Mouse (Mus musculus) heart, adult 2 months (tissue): ENCODE results near the gene Ier5l. TPM values are rescaled to one million over a fixed set of nuclear protein-coding genes. Genes with fewer than 3 reads are reported as not detected.

Source experiments
- DNase-seq, 2 experiments: peaks; one replicate each; pipeline ENCODE4 v3.0.0; 2021
- H3K27ac ChIP-seq: fragments of 200-600 bp; 2 replicates; pipeline ENCODE4 v1.8.1; 2022
- H3K27me3 ChIP-seq: fragments of 200-500 bp; 2 replicates; pipeline ENCODE4 v1.6.1; 2012; ENCODE audit warnings: mild to moderate bottlenecking, low read length, inconsistent platforms, mixed read lengths; ENCODE audit not compliant: control insufficient read depth, insufficient read depth
- H3K36me3 ChIP-seq: fragments of 200-500 bp; 2 replicates; pipeline ENCODE4 v1.6.1; 2012; ENCODE audit warnings: low read length, inconsistent platforms; ENCODE audit not compliant: control insufficient read depth, insufficient read depth
- H3K4me1 ChIP-seq: fragments of 200-500 bp; 2 replicates; pipeline ENCODE4 v1.6.1; 2011; ENCODE audit warnings: low read length; ENCODE audit not compliant: control insufficient read depth, insufficient read depth
- H3K4me3 ChIP-seq: fragments of 200-600 bp; 2 replicates; pipeline ENCODE4 v1.8.1; 2022
- H3K79me2 ChIP-seq: fragments of 200-500 bp; replicated peaks from 2 replicates; pipeline ENCODE4 v1.6.1; 2012; ENCODE audit warnings: mild to moderate bottlenecking, inconsistent platforms, low read length, moderate library complexity, mixed read lengths; ENCODE audit not compliant: control insufficient read depth, insufficient read depth
- H3K9ac ChIP-seq: fragments of 200-500 bp; 2 replicates; pipeline ENCODE4 v1.6.1; 2012; ENCODE audit warnings: low read depth, mild to moderate bottlenecking, control low read depth, inconsistent platforms, low read length, mixed read lengths
- CTCF ChIP-seq: fragments of 200-600 bp; IDR thresholded peaks from 2 replicates; pipeline ENCODE4 v1.8.1; 2022; ENCODE audit warnings: antibody characterized with exemption, mild to moderate bottlenecking, moderate library complexity
- EP300 ChIP-seq: fragments of 200-500 bp; IDR thresholded peaks from 2 replicates; pipeline ENCODE4 v1.6.1; 2011; ENCODE audit warnings: low read depth, low read length, control low read depth; ENCODE audit not compliant: insufficient read depth
- POLR2A ChIP-seq: fragments of 200-500 bp; IDR thresholded peaks from 2 replicates; pipeline ENCODE4 v1.6.1; 2011; ENCODE audit warnings: mild to moderate bottlenecking, low read depth, low read length, control low read depth; ENCODE audit not compliant: insufficient read depth
- WGBS: fragments of 180-500 bp; shearing (Covaris S2); methylation state at CpG from one replicate; pipeline ENCODE4 v1.1.7; 2018; 5-methylcytosine and 5-hydroxymethylcytosine counted together
- intact Hi-C: fragments of 180-260 bp; cut with DNase I; formaldehyde crosslinking; loops from one replicate; pipeline ENCODE4 v1.15.1; 2025
- polyA plus RNA-seq: library from polyadenylated mRNA; depleted of rRNA; stranded (reverse); fragments of >200 nt; gene quantifications from 2 replicates; pipeline ENCODE4 v1.2.3, GENCODE M21; 2012
- total RNA-seq, 2 experiments: library from RNA; stranded (reverse); gene quantifications; 2 replicates each; pipeline ENCODE4 v1.2.3; 2021

Gene Ier5l
- total and polyA plus RNA-seq, 3 experiments: 2.8 to 5.6 (median 3.0) TPM

DNA sequence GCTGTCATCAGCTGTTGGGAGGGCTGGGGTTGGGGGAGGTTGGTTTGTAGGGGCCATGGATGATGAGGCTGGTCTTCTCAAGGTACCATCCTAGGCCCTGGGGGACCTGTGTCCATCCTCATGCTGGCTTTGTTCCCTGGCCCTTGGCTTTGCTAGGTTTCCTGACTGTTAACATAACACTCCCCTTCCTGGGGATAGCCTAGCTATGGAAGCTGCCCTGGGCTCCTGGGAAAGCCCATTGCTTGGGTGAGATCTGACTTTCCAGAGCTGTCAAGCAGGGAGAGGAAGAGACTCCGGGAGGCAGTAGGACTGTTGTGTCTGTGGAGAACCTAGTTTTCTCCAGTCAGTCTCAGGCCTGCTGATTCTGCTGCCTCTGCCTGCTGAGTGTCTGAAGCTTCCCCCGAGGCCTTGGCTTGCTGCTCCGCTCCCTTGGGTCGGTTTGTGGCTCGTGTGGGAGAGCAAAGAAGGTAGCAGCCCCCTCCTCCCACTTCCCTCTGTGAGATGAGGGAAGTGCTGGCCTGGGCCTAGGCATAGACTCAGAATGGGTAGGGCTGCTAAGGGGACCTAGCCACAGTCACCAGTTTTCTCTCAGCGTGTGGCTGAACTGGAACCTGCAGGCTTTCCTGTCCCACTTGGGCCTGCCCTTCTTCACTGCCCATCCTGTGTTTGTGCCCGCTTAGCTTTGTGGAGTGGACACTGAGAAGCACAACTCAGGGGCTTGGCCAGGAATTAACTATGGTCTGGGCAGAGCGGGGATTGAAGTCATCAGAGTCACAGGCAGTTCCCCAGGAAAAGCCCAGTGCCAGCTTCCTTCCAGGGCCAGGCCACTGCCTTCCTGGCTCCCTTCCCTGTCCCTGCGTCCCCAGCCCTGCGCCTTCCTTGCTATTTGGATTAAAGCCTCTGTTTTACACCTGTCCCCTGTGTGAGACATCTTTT is 26.9 kb downstream of the Ier5l start:
- Histone ChIP-seq H3K27me3 (no peaks in the 10 kb centered on the region), H3K36me3 (peaks cover 20% of the 10 kb centered on the region), H3K4me1 (peaks cover 55% of the 10 kb centered on the region), H3K27ac (peak overlapping the region; percentile 97), H3K9ac (peak overlapping the region; percentile 58), H3K4me3 (no peak overlapping the region), H3K79me2 (no peaks in the 10 kb centered on the region)
- DNase-seq: peak; percentile 62
- intact Hi-C loops: no loop called here
- 19% methylated on average over 10 of the region's 10 CpGs for WGBS
- TF ChIP-seq EP300: no peak
- peak; percentile 22; the same call in 1 of the 2 replicates for TF ChIP-seq POLR2A

DNA sequence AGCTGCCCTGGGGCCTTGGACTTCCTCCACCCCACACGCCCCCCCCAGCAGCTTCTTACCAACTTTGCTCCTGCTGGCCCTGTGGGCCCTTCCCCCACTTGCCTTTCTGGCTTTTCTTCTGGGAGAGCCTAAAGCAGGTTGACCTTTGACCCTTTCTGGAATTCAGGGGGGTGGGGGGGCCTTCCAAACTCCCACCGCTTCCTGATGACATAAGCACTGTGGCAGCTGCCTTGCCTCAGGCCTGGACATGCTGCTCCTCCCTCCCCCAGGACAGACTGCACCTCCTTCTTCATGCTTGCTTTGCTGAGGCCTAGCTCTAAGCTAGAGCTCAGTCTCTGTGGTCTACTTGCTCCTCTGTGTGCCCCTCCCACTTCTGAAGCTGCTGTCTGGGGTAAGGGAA is 28.7 kb downstream of the Ier5l start:
- 35% methylated on average over 2 of the region's 2 CpGs for WGBS
- TF ChIP-seq POLR2A (0 out of 2 replicates have a peak, but pooled peaks have one; percentile 20), CTCF (no peak)
- H3K27me3 ChIP-seq: no peaks in the 10 kb centered on the region
- intact Hi-C loops: no loop called here
- H3K27ac ChIP-seq: peak overlapping the region; percentile 97
- H3K4me3 ChIP-seq: no peak overlapping the region
- DNase-seq: peak; percentile 52 to 64
- peak overlapping the region; percentile 64 for H3K9ac ChIP-seq
- H3K79me2 ChIP-seq: no peaks in the 10 kb centered on the region
- peaks cover 20% of the 10 kb centered on the region for H3K36me3 ChIP-seq
- H3K4me1 ChIP-seq: peaks cover 67% of the 10 kb centered on the region

GRCm38 (mm10) chr2:30444450-30444849 is 29.6 kb downstream of the Ier5l start:
- H3K79me2 ChIP-seq: no peaks in the 10 kb centered on the region
- intact Hi-C loops: loop anchor here (5.0 kb wide), 1 partner anchor 103 kb away; no protein-coding TSS in a partner anchor
- H3K36me3 ChIP-seq: peaks cover 20% of the 10 kb centered on the region
- no peak for DNase-seq
- H3K27me3 ChIP-seq: no peaks in the 10 kb centered on the region
- peak overlapping the region; percentile 97 for H3K27ac ChIP-seq
- H3K4me1 ChIP-seq: peaks cover 71% of the 10 kb centered on the region
- H3K4me3 ChIP-seq: no peak overlapping the region
- no peak for TF ChIP-seq CTCF
- TF ChIP-seq EP300: no peak
- no peak for TF ChIP-seq POLR2A
- H3K9ac ChIP-seq: no peak overlapping the region

DNA sequence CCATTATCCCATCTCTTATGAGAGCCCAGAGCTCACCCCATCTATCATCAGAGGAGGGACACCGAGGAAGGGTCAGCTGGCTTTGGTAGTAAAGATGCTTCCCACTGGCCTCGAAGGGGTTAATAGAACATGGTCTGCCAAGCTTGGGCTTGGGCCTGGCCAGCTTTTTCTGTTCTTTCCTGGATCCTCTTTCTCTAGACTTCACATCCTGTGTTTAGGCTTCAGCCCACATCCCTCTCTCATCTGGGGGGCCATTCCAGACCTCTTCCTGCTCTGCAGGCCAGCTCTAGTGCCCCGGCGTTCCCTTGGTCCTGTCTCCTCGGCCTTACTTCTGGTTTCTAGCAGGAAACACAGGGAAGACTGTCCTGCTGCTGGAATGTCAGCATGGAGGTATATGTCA is 30.0 kb downstream of the Ier5l start:
- Histone ChIP-seq H3K36me3 (peaks cover 20% of the 10 kb centered on the region), H3K4me1 (peaks cover 71% of the 10 kb centered on the region), H3K9ac (no peak overlapping the region)

DNA sequence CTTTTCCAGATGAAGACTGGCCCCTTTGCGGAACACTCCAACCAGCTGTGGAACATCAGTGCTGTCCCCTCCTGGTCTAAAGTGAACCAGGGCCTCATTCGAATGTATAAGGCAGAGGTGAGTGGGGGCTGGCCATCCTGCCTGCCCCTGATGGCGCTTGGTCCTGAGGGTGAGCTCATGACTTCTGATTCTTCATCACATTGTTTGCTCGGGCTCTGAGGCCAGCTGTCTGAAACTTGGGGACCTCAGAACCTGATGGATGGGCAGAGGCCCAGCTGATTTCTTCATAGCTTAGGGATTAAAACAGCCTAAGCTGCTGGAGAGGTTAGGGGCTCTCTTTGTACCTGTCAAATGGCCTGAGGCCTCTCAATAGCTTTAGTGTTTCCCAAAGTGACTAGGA is 30.7 kb downstream of the Ier5l start:
- peaks cover 69% of the 10 kb centered on the region for H3K4me1 ChIP-seq
- H3K27ac ChIP-seq: peak overlapping the region; percentile 97
- H3K9ac ChIP-seq: peak overlapping the region; percentile 75
- no peaks in the 10 kb centered on the region for H3K79me2 ChIP-seq
- H3K27me3 ChIP-seq: no peaks in the 10 kb centered on the region
- no peak for DNase-seq
- H3K36me3 ChIP-seq: peaks cover 20% of the 10 kb centered on the region
- WGBS: 24% methylated on average over 4 of the region's 4 CpGs
- TF ChIP-seq EP300: no peak
- TF ChIP-seq POLR2A: no peak
- no peak for TF ChIP-seq CTCF
- intact Hi-C loops: loop anchor here (5.0 kb wide), 1 partner anchor 104 kb away; no protein-coding TSS in a partner anchor
- H3K4me3 ChIP-seq: no peak overlapping the region

More for the DNA sequence above, 30.0 kb downstream of the Ier5l start:
- H3K27me3 ChIP-seq: no peaks in the 10 kb centered on the region
- H3K27ac ChIP-seq: peak overlapping the region; percentile 97
- no peak for TF ChIP-seq POLR2A
- no peak for TF ChIP-seq EP300
- no peak for TF ChIP-seq CTCF
- no peak for DNase-seq
- intact Hi-C loops: loop anchor here (5.0 kb wide), 1 partner anchor 103 kb away; no protein-coding TSS in a partner anchor
- no peak overlapping the region for H3K4me3 ChIP-seq
- WGBS: 35% methylated on average over 5 of the region's 5 CpGs
- no peaks in the 10 kb centered on the region for H3K79me2 ChIP-seq

DNA sequence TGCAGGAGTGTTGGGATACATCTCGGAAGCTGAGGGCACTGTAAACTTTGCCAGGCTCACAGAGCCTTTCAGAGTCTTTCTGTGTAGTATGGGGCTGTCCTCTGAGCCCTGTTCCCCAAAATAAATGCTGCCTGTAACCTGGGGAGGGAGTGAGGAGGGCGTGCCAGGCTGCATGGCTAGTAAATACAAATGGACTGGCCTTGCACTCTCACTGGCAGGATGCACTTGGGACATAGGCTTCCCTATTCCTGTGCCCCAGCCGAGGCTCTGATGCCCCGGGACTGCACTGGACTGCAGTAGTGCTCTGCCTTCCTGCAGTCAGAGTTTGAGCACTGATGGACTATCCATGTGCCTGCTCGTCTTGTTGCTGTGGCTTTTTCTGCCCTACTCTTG is 31.5 kb downstream of the Ier5l start:
- H3K4me1 ChIP-seq: peaks cover 62% of the 10 kb centered on the region
- TF ChIP-seq CTCF (no peak), EP300 (0 out of 2 replicates have a peak, but pooled peaks have one; percentile 8), POLR2A (peak; percentile 27; the same call in 1 of the 2 replicates)
- no peaks in the 10 kb centered on the region for H3K79me2 ChIP-seq
- peak overlapping the region; percentile 97 for H3K27ac ChIP-seq
- H3K27me3 ChIP-seq: no peaks in the 10 kb centered on the region
- peaks cover 20% of the 10 kb centered on the region for H3K36me3 ChIP-seq
- peak overlapping the region; percentile 40 for H3K4me3 ChIP-seq
- intact Hi-C loops: loop anchor here (5.0 kb wide), 1 partner anchor 105 kb away; no protein-coding TSS in a partner anchor
- H3K9ac ChIP-seq: peak overlapping the region; percentile 75
- WGBS: 4% methylated on average over 5 of the region's 5 CpGs
- DNase-seq: peak in 1 of 2 experiments; percentile 47
